Mouse (Mus musculus) spleen, adult 2 months (tissue): Measurements from ENCODE around the gene Rab43.

Experiments used
- CTCF ChIP-seq: fragments of 200-500 bp; IDR thresholded peaks from 2 replicates; pipeline ENCODE4 v1.5.1; 2011; ENCODE audit warnings: mild to moderate bottlenecking, inconsistent platforms; ENCODE audit not compliant: insufficient read depth, insufficient read length, insufficient replicate concordance; ENCODE audit errors: extremely low read depth
- POLR2A ChIP-seq: fragments of 200-500 bp; IDR thresholded peaks from 2 replicates; pipeline ENCODE4 v1.6.1; 2011; ENCODE audit warnings: low read depth, low read length, inconsistent platforms

DNA sequence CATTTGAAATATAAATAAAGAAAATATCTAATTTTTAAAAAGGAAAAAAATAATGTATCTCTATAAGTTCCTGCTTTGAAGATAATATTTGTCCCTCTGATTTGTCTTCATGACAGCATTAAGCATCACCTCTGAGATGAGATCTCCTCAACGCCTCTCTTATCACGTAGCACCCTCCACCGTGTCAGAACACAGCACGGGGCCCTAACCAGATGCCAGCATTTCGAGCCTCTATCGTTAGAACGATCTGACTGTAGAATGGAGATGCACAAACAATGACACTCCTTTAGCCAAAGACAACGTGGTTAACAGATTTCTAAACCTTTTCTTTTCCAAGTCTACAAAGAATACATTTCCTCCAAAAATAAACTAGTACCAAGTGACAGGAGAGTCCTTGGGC, 27.9 kb downstream of the Rab43 start:
- TF ChIP-seq CTCF = no peak
- TF ChIP-seq POLR2A = no peak
